Mouse (Mus musculus) megakaryocyte progenitor cell, adult 5-6 weeks (primary cell): ENCODE results near the gene Vmn2r98. TPM values are rescaled to one million over a fixed set of nuclear protein-coding genes. Genes with fewer than 3 reads are reported as not detected.
"Not testable (repeated sequence)": the region's sequence is repeated elsewhere in the genome, so short reads cannot be mapped to it uniquely, and the experiment has no call there.

Experiments used
- ATAC-seq: replicated peaks from 2 replicates; pipeline ENCODE4 v1.8.0; 2016; ENCODE audit warnings: mild to moderate bottlenecking, moderate TSS enrichment, inconsistent platforms; ENCODE audit not compliant: poor library complexity
- total RNA-seq, 2 experiments: library from RNA; stranded (forward) in 1 of 2; stranded (reverse) in 1 of 2; fragments of 157-497, 149-512 nt in 1 of 2; fragments of 200-1000 nt in 1 of 2; gene quantifications; 2 replicates each; pipeline versions ENCODE4 v1.2.3 to v1.2.4; 2015 to 2017

The Vmn2r98 gene
- total RNA-seq (2015) (not detected in 2 replicates), total RNA-seq (2017) (not detected in 2 replicates)

DNA sequence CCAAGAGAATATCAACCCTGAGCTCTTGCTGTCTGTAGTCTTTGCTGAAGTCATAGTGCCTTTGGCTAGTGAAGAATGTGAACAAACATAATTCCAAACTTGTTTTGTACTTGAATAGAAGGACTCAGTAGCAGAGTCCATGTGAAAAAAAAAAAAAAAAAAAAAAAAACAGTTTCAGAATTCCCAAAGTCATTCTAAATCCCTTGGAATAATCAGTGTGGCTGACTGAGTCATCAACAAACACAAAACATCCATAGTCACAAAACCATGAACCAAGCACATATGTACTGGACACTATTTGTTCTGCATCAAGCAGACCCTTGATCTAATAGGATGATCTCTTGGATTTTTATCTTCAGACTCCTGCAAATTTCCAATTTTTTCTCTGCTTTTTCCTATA lies at the start of gene Vmn2r98:
Gene Vmn2r98 (plus strand): TSS at position 301 of the 400 bp plus-strand sequence.
- ATAC-seq: not testable (repeated sequence)

DNA sequence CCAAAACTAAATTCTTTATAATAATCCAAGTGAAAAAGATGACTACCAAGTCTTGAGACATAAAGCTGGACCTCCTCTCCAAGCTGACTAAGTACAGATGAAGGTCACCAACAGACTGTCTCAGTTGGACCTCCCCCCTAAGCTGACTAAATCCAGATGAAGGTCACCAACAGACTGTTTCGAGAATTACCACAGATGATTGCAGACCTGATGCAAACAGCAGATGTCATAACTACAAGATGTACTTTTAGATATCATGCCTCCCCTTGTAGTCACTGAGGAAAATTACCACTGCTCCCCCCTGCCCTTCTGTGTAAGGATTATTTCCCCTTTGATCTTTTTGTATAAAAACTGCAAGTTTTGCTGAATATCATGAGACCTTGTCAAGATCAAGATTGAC lies 21.8 kb upstream of the Vmn2r98 start:
- ATAC-seq: not testable (repeated sequence)

DNA sequence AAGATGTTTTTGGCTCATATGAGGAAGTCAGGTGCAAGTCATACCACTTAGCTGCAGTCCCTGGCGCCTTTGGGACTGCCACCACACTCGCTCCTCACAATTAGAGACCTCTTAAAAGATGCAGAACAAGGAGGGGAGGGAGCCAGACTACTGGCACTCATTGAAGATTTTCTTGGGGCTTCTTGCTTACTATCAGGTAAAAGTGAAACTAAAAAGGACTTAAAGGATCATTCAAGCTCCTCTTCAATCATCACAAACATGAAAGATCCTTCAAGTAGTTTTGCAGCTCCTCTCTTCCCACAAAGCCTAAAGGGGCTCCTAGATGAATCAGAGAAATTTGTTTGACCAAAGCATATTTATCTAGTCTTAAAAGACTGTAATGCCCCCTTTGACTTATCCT lies 21.3 kb upstream of the Vmn2r98 start:
- no peak for ATAC-seq

DNA sequence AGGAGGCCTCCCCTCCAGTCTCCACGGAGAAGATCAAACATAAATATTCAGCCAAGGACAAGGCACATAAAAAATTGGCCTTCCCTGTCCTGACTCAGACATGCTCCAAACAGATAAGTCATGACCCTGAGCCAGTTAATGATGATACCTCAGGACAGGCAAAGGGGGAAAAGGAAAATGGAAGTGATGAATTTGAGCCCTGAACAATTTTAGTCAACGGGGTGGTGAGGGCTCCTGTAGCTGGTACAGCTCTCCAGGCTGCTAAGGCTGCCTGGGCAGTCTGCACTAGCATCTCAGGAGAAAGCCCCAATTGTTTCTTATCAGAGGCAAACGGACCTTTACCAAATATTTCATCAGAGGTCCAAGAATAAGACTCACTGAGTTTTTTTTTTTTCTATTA lies 20.5 kb upstream of the Vmn2r98 start:
- no peak for ATAC-seq

Other genes with a start within 250 kb of the Vmn2r98 start
- not detected in 2 replicates for gene Vmn2r97, start 139.2 kb upstream of the Vmn2r98 start, total RNA-seq (2015)
- not detected in 2 replicates for gene Vmn2r97, start 139.2 kb upstream of the Vmn2r98 start, total RNA-seq (2017)